Mouse (Mus musculus) lung, embryonic 14.5 days (tissue): ENCODE results near the gene Paqr9. TPM values are rescaled to one million over a fixed set of nuclear protein-coding genes. Genes with fewer than 3 reads are reported as not detected.
"Not testable (repeated sequence)": the region's sequence is repeated elsewhere in the genome, so short reads cannot be mapped to it uniquely, and the experiment has no call there.

Experiments
- ATAC-seq: fragments of 200-750 bp; cut with Nextera tagmentation; 2 replicates; pipeline ENCODE4 v1.8.0; 2017; ENCODE audit warnings: mild to moderate bottlenecking, moderate TSS enrichment, moderate library complexity; ENCODE audit not compliant: insufficient read depth
- DNase-seq: peaks from one replicate; pipeline ENCODE4 v3.0.0-alpha.2; 2015
- H3K27ac ChIP-seq: fragments of 300-500 bp; sonication (generic); 2 replicates; pipeline ENCODE4 v1.5.1; 2014; ENCODE audit warnings: low read depth, mild to moderate bottlenecking, moderate library complexity
- H3K27me3 ChIP-seq: fragments of 300-500 bp; sonication (generic); 2 replicates; pipeline ENCODE4 v1.6.1; 2014; ENCODE audit warnings: low read length, control low read depth; ENCODE audit not compliant: insufficient read depth
- H3K36me3 ChIP-seq: fragments of 300-500 bp; sonication (generic); 2 replicates; pipeline ENCODE4 v1.6.1; 2014; ENCODE audit warnings: control low read depth; ENCODE audit not compliant: insufficient read depth
- H3K4me1 ChIP-seq: fragments of 300-500 bp; sonication (generic); 2 replicates; pipeline ENCODE4 v1.6.1; 2014; ENCODE audit warnings: antibody characterized with exemption, control low read depth; ENCODE audit not compliant: insufficient read depth
- H3K4me2 ChIP-seq: fragments of 300-500 bp; sonication (generic); 2 replicates; pipeline ENCODE4 v1.6.1; 2014; ENCODE audit warnings: mild to moderate bottlenecking
- H3K4me3 ChIP-seq: fragments of 300-500 bp; sonication (generic); 2 replicates; pipeline ENCODE4 v1.5.1; 2014; ENCODE audit warnings: low read depth, low read length
- H3K9ac ChIP-seq: fragments of 300-500 bp; sonication (generic); 2 replicates; pipeline ENCODE4 v1.6.1; 2014
- H3K9me3 ChIP-seq: fragments of 300-500 bp; sonication (generic); 2 replicates; pipeline ENCODE4 v1.6.1; 2016; ENCODE audit warnings: low read depth, low read length, control low read depth
- CTCF ChIP-seq: IDR thresholded peaks from 2 replicates; pipeline ENCODE4 v1.5.1; 2016; ENCODE audit warnings: antibody characterized with exemption, low read depth
- WGBS: fragments of 180-500 bp; shearing (Covaris S2); extraction: QIAGEN DNeasy Blood & Tissue Kit; methylation state at CpG from one replicate; pipeline ENCODE4 v1.1.7; 2014; 5-methylcytosine and 5-hydroxymethylcytosine counted together
- polyA plus RNA-seq: library from polyadenylated mRNA; unstranded; fragments of >200 nt; fragmentation: Nextera tagmentation; extraction: Ambion mirVana; gene quantifications from 2 replicates; pipeline ENCODE4 v1.2.1, GENCODE M21; 2014

Gene Paqr9
- 0.07 TPM in 1 of 2 replicates, not detected in the other for polyA plus RNA-seq

- Histone ChIP-seq H3K27me3 (peaks cover 78% of the 10 kb centered on the region), H3K9ac (peak within 1 kb of the TSS; percentile 46), H3K4me2 (peak within 1 kb of the TSS; percentile 97), H3K9me3 (no peaks in the 10 kb centered on the region), H3K27ac (no peak within 1 kb of the TSS), H3K36me3 (no peaks in the 10 kb centered on the region), H3K4me3 (peak within 1 kb of the TSS; percentile 56), H3K4me1 (no peaks in the 10 kb centered on the region)
- no peak for TF ChIP-seq CTCF
- under 1% methylated on average over 92 of the region's 118 CpGs for WGBS
- DNase-seq: peak; percentile 58
- ATAC-seq: peak; percentile 64
These were observed at the start of gene Paqr9 for GRCm38 (mm10) chr9:95559059-95559935. Gene Paqr9 (plus strand): TSS chr9:95559657.

- peak overlapping the region; percentile 97 for H3K4me3 ChIP-seq
- H3K9me3 ChIP-seq: no peaks in the 10 kb centered on the region
- no peaks in the 10 kb centered on the region for H3K36me3 ChIP-seq
- no peak for TF ChIP-seq CTCF
- no peaks in the 10 kb centered on the region for H3K27me3 ChIP-seq
- ATAC-seq (peak; percentile 16; the same call in 1 of the 2 replicates), DNase-seq (peak; percentile 30)
- peak overlapping the region; percentile 97 for H3K9ac ChIP-seq
- peak overlapping the region; percentile 83 for H3K4me2 ChIP-seq
- peaks cover 4% of the 10 kb centered on the region for H3K4me1 ChIP-seq
- WGBS: 4% methylated on average over 21 of the region's 21 CpGs
- H3K27ac ChIP-seq: peak overlapping the region; percentile 85; the same call in 1 of the 2 replicates
These were observed 48.6 kb upstream of the Paqr9 start for GRCm38 (mm10) chr9:95510693-95511404.

- DNase-seq (peak; percentile 99), ATAC-seq (peak; percentile 97)
- Histone ChIP-seq H3K27me3 (no peaks in the 10 kb centered on the region), H3K4me1 (peaks cover 4% of the 10 kb centered on the region), H3K27ac (peak within 1 kb of the TSS; percentile 85), H3K4me3 (peak within 1 kb of the TSS; percentile 97), H3K36me3 (no peaks in the 10 kb centered on the region), H3K9ac (peak within 1 kb of the TSS; percentile 97), H3K9me3 (no peaks in the 10 kb centered on the region), H3K4me2 (peak within 1 kb of the TSS; percentile 87)
- under 1% methylated on average over 74 of the region's 74 CpGs for WGBS
- peak; percentile 33 for TF ChIP-seq CTCF
These were observed 47.8 kb upstream of the Paqr9 start, which contains the start of gene U2surp for GRCm38 (mm10) chr9:95511472-95512330. Gene U2surp (minus strand): TSS chr9:95511996.

- 19% methylated on average over 15 of the region's 15 CpGs for WGBS
- ATAC-seq: peak; percentile 67
- Histone ChIP-seq H3K9me3 (no peaks in the 10 kb centered on the region), H3K27ac (peak overlapping the region; percentile 85), H3K4me2 (peak overlapping the region; percentile 87), H3K36me3 (no peaks in the 10 kb centered on the region), H3K4me3 (peak overlapping the region; percentile 97), H3K4me1 (peaks cover 4% of the 10 kb centered on the region), H3K9ac (peak overlapping the region; percentile 63), H3K27me3 (no peaks in the 10 kb centered on the region)
- TF ChIP-seq CTCF: no peak
- DNase-seq: peak; percentile 27
These were observed 47.0 kb upstream of the Paqr9 start for GRCm38 (mm10) chr9:95512331-95513030.

GRCm38 (mm10) chr9:95513776-95514175, 45.7 kb upstream of the Paqr9 start:
- Histone ChIP-seq H3K9me3 (no peaks in the 10 kb centered on the region), H3K4me2 (no peak overlapping the region), H3K4me1 (peaks cover 4% of the 10 kb centered on the region), H3K36me3 (no peaks in the 10 kb centered on the region), H3K27me3 (no peaks in the 10 kb centered on the region), H3K27ac (no peak overlapping the region), H3K4me3 (no peak overlapping the region), H3K9ac (no peak overlapping the region)
- ATAC-seq (no peak), DNase-seq (no peak)
- no peak for TF ChIP-seq CTCF
- 95% methylated on average over 2 of the region's 2 CpGs for WGBS

GRCm38 (mm10) chr9:95514361-95514760, 45.1 kb upstream of the Paqr9 start:
- 85% methylated on average over 3 of the region's 3 CpGs for WGBS
- H3K36me3 ChIP-seq, H3K4me2 ChIP-seq, H3K9me3 ChIP-seq, H3K4me3 ChIP-seq, H3K4me1 ChIP-seq, ATAC-seq, H3K27ac ChIP-seq, H3K9ac ChIP-seq, H3K27me3 ChIP-seq: not testable (repeated sequence)
- DNase-seq: peak; percentile 37
